Mouse (Mus musculus) 416B (cell line): Measurements from ENCODE around the gene Ell2.

Source experiments
- DNase-seq: peaks from one replicate; pipeline ENCODE4 v3.0.0; 2011; ENCODE audit warnings: low read depth

Ell2 gene

GRCm38 (mm10) chr13:75809957-75810356 lies 103.4 kb downstream of the Ell2 start:
- DNase-seq: no peak

GRCm38 (mm10) chr13:75817183-75817582 lies 110.6 kb downstream of the Ell2 start:
- DNase-seq: peak; percentile 87

GRCm38 (mm10) chr13:75818486-75818885 lies 111.9 kb downstream of the Ell2 start:
- DNase-seq: no peak

- no peak for DNase-seq
Measured at GRCm38 (mm10) chr13:75818945-75819706, 112.6 kb downstream of the Ell2 start.

- DNase-seq: peak; percentile 51
Measured at GRCm38 (mm10) chr13:75819898-75820297, 113.3 kb downstream of the Ell2 start.
